Mouse (Mus musculus) splenic B cell, adult 2 months (primary cell): ENCODE results near the gene Thtpa.

Experiments
- DNase-seq: peaks from one replicate; pipeline ENCODE4 v3.0.0-alpha.2; 2011; ENCODE audit warnings: low read depth, low spot score
- H3K27me3 ChIP-seq: 2 replicates; pipeline ENCODE4 v1.6.1; 2012; ENCODE audit warnings: mild to moderate bottlenecking, low read length, moderate library complexity, mixed read lengths; ENCODE audit not compliant: control insufficient read depth, poor library complexity, insufficient read depth, severe bottlenecking
- H3K36me3 ChIP-seq: 2 replicates; pipeline ENCODE4 v1.6.1; 2012; ENCODE audit warnings: mild to moderate bottlenecking, low read length, moderate library complexity, mixed read lengths; ENCODE audit not compliant: control insufficient read depth, poor library complexity, insufficient read depth, severe bottlenecking

The Thtpa gene

GRCm38 (mm10) chr14:55094704-55095231 lies at the start of gene Thtpa:
Thtpa (plus strand) TSS chr14:55094784.
- DNase-seq: peak; percentile 63
- Histone ChIP-seq H3K27me3 (no peaks in the 10 kb centered on the region), H3K36me3 (no peaks in the 10 kb centered on the region; the same call in 1 of the 2 replicates)

GRCm38 (mm10) chr14:55047971-55048531 lies 46.5 kb upstream of the Thtpa start:
- Histone ChIP-seq H3K36me3 (no peaks in the 10 kb centered on the region), H3K27me3 (no peaks in the 10 kb centered on the region)
- no peak for DNase-seq

- Histone ChIP-seq H3K36me3 (no peaks in the 10 kb centered on the region), H3K27me3 (no peaks in the 10 kb centered on the region; the same call in 1 of the 2 replicates)
- DNase-seq: no peak
Observed at GRCm38 (mm10) chr14:55052496-55052895, 42.1 kb upstream of the Thtpa start.

- no peak for DNase-seq
- no peaks in the 10 kb centered on the region for H3K36me3 ChIP-seq
Observed at GRCm38 (mm10) chr14:55053050-55053449, 41.5 kb upstream of the Thtpa start.

GRCm38 (mm10) chr14:55053708-55054190 lies 40.8 kb upstream of the Thtpa start:
- H3K36me3 ChIP-seq: no peaks in the 10 kb centered on the region
- no peaks in the 10 kb centered on the region; the same call in 1 of the 2 replicates for H3K27me3 ChIP-seq
- DNase-seq: no peak

More at GRCm38 (mm10) chr14:55053050-55053449, 41.5 kb upstream of the Thtpa start:
- no peaks in the 10 kb centered on the region; the same call in 1 of the 2 replicates for H3K27me3 ChIP-seq

GRCm38 (mm10) chr14:55054191-55054749 lies 40.3 kb upstream of the Thtpa start:
- DNase-seq: no peak
- no peaks in the 10 kb centered on the region; the same call in 1 of the 2 replicates for H3K27me3 ChIP-seq
- no peaks in the 10 kb centered on the region for H3K36me3 ChIP-seq

- Histone ChIP-seq H3K36me3 (no peaks in the 10 kb centered on the region), H3K27me3 (no peaks in the 10 kb centered on the region; the same call in 1 of the 2 replicates)
- DNase-seq: no peak
Observed at GRCm38 (mm10) chr14:55055167-55055834, 39.3 kb upstream of the Thtpa start.

- H3K27me3 ChIP-seq: no peaks in the 10 kb centered on the region; the same call in 1 of the 2 replicates
- DNase-seq: no peak
- H3K36me3 ChIP-seq: no peaks in the 10 kb centered on the region
Observed at GRCm38 (mm10) chr14:55059009-55059408, 35.6 kb upstream of the Thtpa start.

GRCm38 (mm10) chr14:55059931-55060330 lies 34.7 kb upstream of the Thtpa start:
- Histone ChIP-seq H3K27me3 (no peaks in the 10 kb centered on the region; the same call in 1 of the 2 replicates), H3K36me3 (no peaks in the 10 kb centered on the region)
- no peak for DNase-seq

- Histone ChIP-seq H3K27me3 (no peaks in the 10 kb centered on the region; the same call in 1 of the 2 replicates), H3K36me3 (no peaks in the 10 kb centered on the region; the same call in 1 of the 2 replicates)
Observed at GRCm38 (mm10) chr14:55061845-55062244, 32.7 kb upstream of the Thtpa start.

GRCm38 (mm10) chr14:55062626-55063025 lies 32.0 kb upstream of the Thtpa start:
- H3K27me3 ChIP-seq: no peaks in the 10 kb centered on the region
- H3K36me3 ChIP-seq: no peaks in the 10 kb centered on the region; the same call in 1 of the 2 replicates
- DNase-seq: no peak

More at GRCm38 (mm10) chr14:55061845-55062244, 32.7 kb upstream of the Thtpa start:
- DNase-seq: no peak

GRCm38 (mm10) chr14:55063117-55063516 lies 31.5 kb upstream of the Thtpa start:
- Histone ChIP-seq H3K27me3 (no peaks in the 10 kb centered on the region), H3K36me3 (no peaks in the 10 kb centered on the region; the same call in 1 of the 2 replicates)
- DNase-seq: no peak

GRCm38 (mm10) chr14:55063581-55064381 lies 30.8 kb upstream of the Thtpa start:
- Histone ChIP-seq H3K27me3 (no peaks in the 10 kb centered on the region), H3K36me3 (no peaks in the 10 kb centered on the region; the same call in 1 of the 2 replicates)
- no peak for DNase-seq
